Mouse (Mus musculus) left cerebral cortex, postnatal 4 days (tissue): ENCODE results near the gene Agrp. TPM values are rescaled to one million over a fixed set of nuclear protein-coding genes. Genes with fewer than 3 reads are reported as not detected.

Experiments used
- DNase-seq: peaks from one replicate; pipeline ENCODE4 v3.0.0-alpha.2; 2022
- intact Hi-C: fragments of 180-260 bp; cut with DNase I; formaldehyde crosslinking; loops from one replicate; pipeline ENCODE4 v1.15.1; 2025
- microRNA-seq: library from miRNA; unstranded; fragments of <30 nt; microRNA quantifications from one replicate; pipeline ENCODE4 v1.2.0, GENCODE M21; 2022
- total RNA-seq, 2 experiments: library from RNA; stranded (reverse); gene quantifications; 2 replicates each; pipeline ENCODE4 v1.2.3; 2021

The Agrp gene
- total RNA-seq, 2 experiments from 2014 or later: not detected

DNA sequence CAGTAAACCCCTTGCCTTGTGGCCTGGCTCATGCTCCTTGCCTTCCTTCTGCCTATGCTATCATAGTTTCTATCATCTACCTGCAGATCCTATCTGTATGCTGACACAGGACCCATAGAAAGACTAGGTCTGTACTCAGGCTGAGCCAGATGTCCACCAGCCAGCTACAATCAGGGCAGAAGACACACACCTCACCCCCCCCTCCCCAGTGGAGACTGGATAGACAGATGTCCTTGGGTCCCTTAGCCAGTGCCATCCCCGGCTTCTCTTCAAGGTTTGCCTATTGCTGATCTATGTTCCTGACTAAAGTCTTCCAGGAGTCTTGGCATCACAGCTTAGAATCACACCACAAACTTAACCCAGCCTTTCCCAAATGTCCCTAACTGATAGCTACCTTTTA lies 109.0 kb downstream of the Agrp start:
- no peak for DNase-seq
- intact Hi-C loops: no loop called here

DNA sequence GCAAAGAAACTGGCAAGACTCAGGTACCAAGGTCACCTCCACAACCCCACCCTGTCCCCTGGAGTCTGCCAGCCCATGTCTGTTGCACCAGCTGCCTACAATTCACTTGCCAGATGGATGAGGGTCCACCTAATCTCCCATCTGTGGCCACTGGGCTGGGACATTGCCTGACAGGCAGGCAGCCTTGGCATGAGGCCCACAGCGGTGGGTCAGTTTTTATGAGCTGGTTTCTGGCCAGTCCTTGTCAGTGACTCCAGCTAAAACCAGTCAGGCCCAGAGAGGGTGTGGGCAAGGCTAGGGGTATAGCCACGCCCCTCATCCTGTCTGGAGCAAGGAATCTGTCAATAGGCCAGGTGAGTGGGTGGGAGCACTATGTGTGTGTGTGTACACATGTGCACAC lies 110.1 kb downstream of the Agrp start:
- DNase-seq: peak; percentile 93
- intact Hi-C loops: no loop called here

DNA sequence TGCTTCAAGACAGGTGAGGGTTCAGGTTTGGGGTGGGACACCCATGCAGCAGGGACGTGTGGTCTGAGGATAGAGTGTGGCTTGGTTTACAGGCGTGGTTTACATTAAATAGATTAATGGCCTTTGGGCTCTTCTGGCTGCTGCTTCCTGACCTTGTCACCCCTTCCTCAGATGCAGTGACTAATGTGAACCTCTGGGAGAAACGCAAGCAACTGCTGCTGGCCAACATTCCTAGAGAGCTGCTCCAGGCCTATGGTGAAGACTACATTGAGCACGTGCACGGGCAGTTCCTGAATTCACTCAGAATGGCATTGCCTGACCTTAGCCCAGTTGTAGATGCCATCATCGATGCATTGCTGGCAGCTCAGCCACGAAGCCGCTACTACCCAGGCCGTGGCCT lies 114.3 kb downstream of the Agrp start:
- no peak for DNase-seq
- intact Hi-C loops: no loop called here

DNA sequence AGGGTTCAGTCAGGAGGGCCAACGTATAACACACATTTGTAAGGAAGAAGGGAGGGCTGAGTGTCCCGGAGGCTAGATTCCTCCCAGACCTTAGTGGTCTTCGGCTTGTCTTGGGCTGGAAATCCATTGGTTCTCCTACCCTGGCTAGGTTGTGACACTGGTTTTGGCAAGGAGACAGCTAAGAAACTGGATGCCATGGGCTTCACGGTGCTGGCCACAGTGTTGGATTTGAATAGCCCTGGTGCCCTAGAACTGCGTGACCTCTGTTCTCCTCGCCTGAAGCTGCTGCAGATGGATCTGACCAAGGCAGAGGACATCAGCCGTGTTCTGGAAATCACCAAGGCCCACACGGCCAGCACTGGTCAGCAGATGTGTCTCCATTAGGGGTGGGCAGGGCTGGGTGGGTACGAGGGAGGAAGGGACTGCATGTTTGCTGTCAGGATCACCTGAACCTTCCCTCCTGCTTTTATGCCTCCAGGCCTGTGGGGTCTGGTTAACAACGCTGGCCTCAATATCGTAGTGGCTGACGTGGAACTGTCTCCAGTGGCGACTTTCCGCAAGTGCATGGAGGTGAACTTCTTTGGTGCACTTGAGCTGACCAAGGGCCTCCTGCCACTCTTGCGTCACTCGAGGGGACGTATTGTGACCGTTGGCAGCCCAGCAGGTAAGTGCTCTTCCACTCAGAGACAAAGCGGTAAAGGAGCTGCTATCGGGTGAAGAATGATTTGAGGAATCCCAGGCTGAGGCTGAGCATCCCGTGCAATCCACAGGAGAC lies 115.0 kb downstream of the Agrp start:
- no peak for DNase-seq
- intact Hi-C loops: no loop called here

DNA sequence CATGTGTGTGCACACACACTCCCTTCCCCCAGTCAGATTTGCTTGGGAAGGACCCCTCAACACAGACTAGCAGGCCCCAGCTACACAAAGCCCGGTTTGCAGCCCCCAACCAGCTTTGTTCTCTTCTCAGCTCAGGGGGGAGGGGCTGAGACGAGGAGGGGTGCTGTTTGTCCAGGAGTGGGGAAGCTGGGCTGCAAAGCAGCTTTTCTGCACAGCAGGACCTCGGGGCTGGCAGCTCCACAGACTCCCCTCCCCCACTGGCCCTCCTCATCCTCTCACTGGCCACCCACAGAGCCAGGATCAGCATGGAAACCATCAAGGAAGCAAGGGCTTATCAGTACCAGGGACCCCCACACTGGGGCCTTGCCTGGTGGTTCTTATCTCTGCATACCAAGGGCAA lies 116.1 kb downstream of the Agrp start:
- intact Hi-C loops: no loop called here
- DNase-seq: peak; percentile 48

DNA sequence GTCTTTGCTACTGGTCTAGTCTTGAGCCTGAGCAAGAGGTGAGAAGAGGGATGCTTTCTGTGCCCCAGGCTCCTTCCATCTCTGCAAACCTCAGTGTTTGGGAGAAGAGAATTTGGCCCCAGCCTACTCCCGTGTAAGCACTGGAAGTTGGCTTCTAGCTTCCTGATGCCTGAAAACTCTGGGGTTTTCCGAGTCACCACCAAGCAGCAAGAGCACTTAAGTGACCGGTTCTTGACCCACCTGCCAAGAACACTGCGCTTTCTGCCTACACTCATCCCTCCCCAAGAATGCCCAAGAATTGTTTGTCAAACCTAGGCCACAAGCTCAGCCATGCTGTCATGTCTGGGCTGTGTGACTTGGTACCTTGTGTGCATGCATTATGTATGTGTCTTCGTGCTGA lies 116.7 kb downstream of the Agrp start:
- intact Hi-C loops: no loop called here
- DNase-seq: no peak

DNA sequence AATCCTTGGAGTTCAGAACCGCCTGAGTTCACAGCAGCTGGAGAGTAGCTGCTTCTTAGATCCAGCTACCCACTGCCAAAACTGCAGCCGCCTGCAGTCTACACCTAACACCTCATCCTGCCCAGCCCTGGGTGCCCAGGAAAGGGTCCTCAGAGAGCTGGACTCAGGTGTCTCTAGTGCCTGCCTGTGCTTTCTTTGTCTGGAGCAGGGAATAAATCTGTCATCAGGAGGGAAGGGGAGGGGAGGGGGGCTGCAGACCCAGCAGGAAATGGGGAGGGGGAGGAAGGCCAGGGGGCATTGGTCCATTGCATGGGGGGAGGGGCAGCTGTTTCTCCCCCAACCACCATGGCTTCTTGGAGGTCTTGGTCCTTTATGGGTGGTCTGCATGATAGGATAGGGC lies 117.6 kb downstream of the Agrp start:
- intact Hi-C loops: no loop called here
- DNase-seq: peak; percentile 39

DNA sequence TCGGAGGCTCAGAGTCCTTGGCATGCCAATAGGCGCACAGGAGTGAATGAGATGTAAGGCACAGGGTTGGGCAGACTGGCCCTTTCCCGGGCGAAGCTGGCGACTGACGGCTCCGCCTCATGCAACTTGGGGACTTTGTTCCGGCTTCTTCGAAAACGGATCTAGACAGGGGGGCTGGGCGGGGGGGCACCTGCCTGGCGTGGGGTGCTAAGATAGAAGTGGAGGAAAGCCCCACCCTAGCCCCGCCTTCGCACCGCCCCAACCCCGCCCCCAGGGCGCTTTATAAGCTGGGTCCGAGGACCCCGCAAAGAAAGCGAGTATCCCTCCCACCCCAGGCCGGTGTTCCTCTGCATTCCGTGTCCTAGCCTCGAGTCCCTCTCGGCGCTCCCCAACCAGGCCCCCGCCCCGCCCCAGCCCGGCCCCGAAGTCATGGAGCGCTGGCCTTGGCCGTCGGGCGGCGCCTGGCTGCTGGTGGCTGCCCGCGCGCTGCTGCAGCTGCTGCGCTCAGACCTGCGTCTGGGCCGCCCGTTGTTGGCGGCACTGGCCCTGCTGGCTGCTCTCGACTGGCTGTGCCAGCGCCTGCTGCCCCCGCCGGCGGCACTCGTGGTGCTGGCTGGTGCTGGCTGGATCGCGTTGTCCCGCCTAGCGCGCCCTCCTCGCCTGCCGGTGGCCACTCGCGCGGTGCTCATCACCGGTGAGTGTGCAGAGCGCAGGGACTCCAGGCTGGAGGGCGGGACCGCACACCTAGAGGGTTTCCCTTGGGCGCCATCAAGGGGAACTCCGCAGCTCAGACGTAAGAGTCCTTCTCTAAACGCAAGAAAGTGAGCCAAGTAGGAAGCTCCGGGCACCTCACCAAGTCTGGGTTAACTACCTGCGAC lies 118.5 kb downstream of the Agrp start, which contains the start of gene Hsd11b2:
Gene Hsd11b2 (plus strand): TSS at position 320 of the 878 bp plus-strand sequence.
- DNase-seq: peak; percentile 74
- intact Hi-C loops: no loop called here

DNA sequence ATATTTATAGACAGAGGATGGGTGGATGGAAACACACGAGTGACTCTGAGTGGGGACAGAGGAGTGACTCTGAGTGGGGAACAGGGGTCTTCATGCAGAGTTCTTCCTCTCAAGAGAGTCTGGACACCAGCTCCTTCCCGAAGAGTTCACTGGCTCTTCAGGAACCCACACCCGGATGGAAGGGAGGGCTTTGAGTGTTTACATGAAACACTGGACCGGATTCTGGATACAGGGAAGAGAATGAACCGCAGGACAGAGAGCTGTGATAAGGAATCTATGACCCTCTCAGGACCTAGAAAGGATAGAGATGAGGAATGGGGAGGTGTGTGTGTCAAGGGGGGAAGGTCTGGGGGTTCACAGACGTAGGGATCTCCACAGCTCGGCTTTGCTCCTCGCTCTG lies 119.8 kb downstream of the Agrp start:
- intact Hi-C loops: no loop called here

More for the DNA sequence above, 119.8 kb downstream of the Agrp start:
- DNase-seq: no peak

Small RNA genes within 50 kb of the gene (microRNA-seq; reads per million reads assigned to microRNA genes)
- gene Mir1966: not detected

Other genes with a start within 250 kb of the Agrp start
- not detected for gene Kctd19, start 223.9 kb downstream of the Agrp start, total RNA-seq
- gene Lrrc36, start 223.8 kb downstream of the Agrp start, total RNA-seq: under 1 TPM; 0.40 to 0.64 TPM
- 10 to 100 TPM; 67.5 to 67.6 TPM for gene Tppp3, start 165.9 kb downstream of the Agrp start, total RNA-seq
- gene Zdhhc1, start 140.5 kb downstream of the Agrp start, total RNA-seq: 10 to 100 TPM; 16.6 to 21.3 TPM
- not detected for gene Hsd11b2, start 118.6 kb downstream of the Agrp start, total RNA-seq
- 100 to 1,000 TPM; 255 to 260 TPM for gene Atp6v0d1, start 71.3 kb downstream of the Agrp start, total RNA-seq
- gene Ripor1, start 32.1 kb downstream of the Agrp start, total RNA-seq: 10 to 100 TPM; 70.0 to 70.6 TPM
- gene Ctcf, start 825 bp downstream of the Agrp start, total RNA-seq: 10 to 100 TPM; 80.8 to 82.2 TPM
- gene Carmil2, start 48.9 kb upstream of the Agrp start, total RNA-seq: 10 to 100 TPM; 39.4 to 40.8 TPM
- 10 to 100 TPM; 55.9 to 58.9 TPM for gene Acd, start 63.7 kb upstream of the Agrp start, total RNA-seq
- 10 to 100 TPM; 28.4 to 33.1 TPM for gene Pard6a, start 63.8 kb upstream of the Agrp start, total RNA-seq
- gene 4933405L10Rik, start 70.3 kb upstream of the Agrp start, total RNA-seq: not detected
- 10 to 100 TPM; 15.5 to 17.9 TPM for gene Enkd1, start 70.8 kb upstream of the Agrp start, total RNA-seq
- gene Gfod2, start 121.3 kb upstream of the Agrp start, total RNA-seq: 10 to 100 TPM; 44.4 to 49.9 TPM
- gene Ranbp10, start 190.0 kb upstream of the Agrp start, total RNA-seq: 10 to 100 TPM; 21.8 to 23.6 TPM
- gene Tsnaxip1, start 190.3 kb upstream of the Agrp start, total RNA-seq: under 1 TPM; 0.26 to 0.50 TPM
- gene Cenpt, start 215.9 kb upstream of the Agrp start, total RNA-seq: 10 to 100 TPM; 37.9 to 39.7 TPM
- gene Thap11, start 217.7 kb upstream of the Agrp start, total RNA-seq: 10 to 100 TPM; 32.7 to 35.3 TPM
- gene Nutf2, start 223.2 kb upstream of the Agrp start, total RNA-seq: 10 to 100 TPM; 35.2 to 48.7 TPM
- 10 to 100 TPM; 64.5 to 74.1 TPM for gene Edc4, start 243.5 kb upstream of the Agrp start, total RNA-seq